Mouse (Mus musculus): Measurements from ENCODE around the gene Ccdc50.

Ccdc50 gene

DNA sequence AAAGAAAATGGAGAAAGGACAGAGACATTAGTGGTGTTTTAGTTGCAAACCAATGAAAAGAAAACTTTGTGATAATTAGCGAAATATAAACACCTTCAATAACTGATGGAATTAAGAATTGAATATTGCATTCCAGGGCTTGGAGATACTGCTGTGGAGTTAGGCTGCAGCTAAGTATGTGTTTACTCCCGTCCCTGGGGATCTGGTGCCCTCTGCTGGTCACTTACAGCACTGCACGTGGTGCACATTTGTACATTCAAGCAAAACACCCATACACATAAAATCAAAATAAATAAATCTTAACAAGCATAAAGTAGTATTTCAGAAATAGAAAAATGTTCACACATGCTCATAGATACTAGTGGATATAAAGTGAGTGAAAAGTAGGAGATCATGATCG, 68.6 kb downstream of the Ccdc50 start:
- in situ Hi-C loops (cut with MboI; ENCODE audit: low pct_unique_long_range_greater_than_20kb in 1 of 2, low sequenced_read_pairs in 2 of 2, unreplicated experiment in 1 of 2) = loop anchor here in 1 of 2 experiments (25.0 kb wide), 3 partner anchors 295 to 1030 kb away; partner anchors contain the start of gene Gmnc

- in situ Hi-C loops (cut with MboI; ENCODE audit: low pct_unique_long_range_greater_than_20kb in 1 of 2, low sequenced_read_pairs in 2 of 2, unreplicated experiment in 1 of 2) = loop anchor here in 1 of 2 experiments (25.0 kb wide), 3 partner anchors 306 to 1019 kb away; partner anchors contain the start of gene Gmnc
Observed at GRCm38 (mm10) chr16:27468731-27469130, 80.1 kb downstream of the Ccdc50 start.

DNA sequence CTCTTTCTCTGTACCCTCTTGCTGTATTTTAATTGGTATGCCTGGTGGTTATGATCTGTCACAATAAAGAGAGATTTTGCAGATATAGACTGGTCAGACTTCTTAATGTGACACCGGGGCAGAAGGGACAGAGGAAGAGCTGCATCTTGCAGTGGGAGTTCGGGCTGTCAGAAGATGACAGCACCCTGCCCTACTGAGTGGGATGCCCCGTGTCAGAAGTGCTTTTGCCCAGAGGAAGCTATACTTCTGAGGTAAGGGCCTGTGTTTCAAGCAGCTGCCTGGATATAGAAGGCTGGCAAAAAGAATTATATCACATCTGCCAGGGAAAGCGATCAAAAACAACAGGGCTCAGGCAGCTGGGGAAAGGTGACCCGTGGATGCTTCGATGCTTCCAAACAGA, 82.7 kb downstream of the Ccdc50 start:
- in situ Hi-C loops (cut with MboI; ENCODE audit: low pct_unique_long_range_greater_than_20kb in 1 of 2, low sequenced_read_pairs in 2 of 2, unreplicated experiment in 1 of 2) = loop anchor here in 1 of 2 experiments (25.0 kb wide), 3 partner anchors 309 to 1016 kb away; partner anchors contain the start of gene Gmnc

DNA sequence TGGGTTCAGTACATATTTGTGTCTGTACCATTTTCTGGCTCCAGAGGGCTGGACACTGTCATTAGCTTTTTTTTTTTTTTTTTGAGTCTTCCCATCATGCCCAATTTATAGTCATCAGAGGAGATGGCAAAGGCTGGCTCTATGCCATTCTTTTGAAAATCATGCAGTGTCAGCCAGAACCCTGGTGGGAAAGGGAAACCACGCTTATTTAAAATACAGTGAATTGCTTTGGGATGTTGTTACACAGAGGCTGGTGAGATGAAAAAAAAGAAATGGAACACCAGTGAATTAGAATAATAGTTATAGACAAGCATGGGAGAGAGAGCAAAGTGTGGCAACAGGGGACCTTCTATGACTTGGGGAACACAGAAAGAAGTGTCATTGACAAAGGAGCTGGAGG, 95.2 kb downstream of the Ccdc50 start:
- in situ Hi-C loops (cut with MboI; ENCODE audit: low pct_unique_long_range_greater_than_20kb in 1 of 2, low sequenced_read_pairs in 2 of 2, unreplicated experiment in 1 of 2) = no loop called here
